Mouse (Mus musculus) midbrain, postnatal 0 days (tissue): ENCODE data around the gene Oxct2b. TPM values are rescaled to one million over a fixed set of nuclear protein-coding genes. Genes with fewer than 3 reads are reported as not detected.

Experiments
- ATAC-seq: fragments of 200-750 bp; cut with Nextera tagmentation; 2 replicates; pipeline ENCODE4 v1.8.0; 2017; ENCODE audit warnings: moderate number of reproducible peaks, mild to moderate bottlenecking, moderate TSS enrichment, moderate library complexity; ENCODE audit not compliant: low FRiP score
- DNase-seq: peaks from one replicate; pipeline ENCODE4 v3.0.0-alpha.2; 2015; ENCODE audit warnings: low spot score
- H3K27ac ChIP-seq: fragments of 300-500 bp; sonication (generic); 2 replicates; pipeline ENCODE4 v1.5.1; 2014; ENCODE audit warnings: low read depth, mild to moderate bottlenecking, low read length, mixed read lengths
- H3K27me3 ChIP-seq: fragments of 300-500 bp; sonication (generic); 2 replicates; pipeline ENCODE4 v1.6.1; 2014; ENCODE audit warnings: low read length, control low read depth, mixed read lengths; ENCODE audit not compliant: insufficient read depth
- H3K36me3 ChIP-seq: fragments of 300-500 bp; sonication (generic); 2 replicates; pipeline ENCODE4 v1.6.1; 2014; ENCODE audit warnings: low read length, control low read depth, mixed read lengths; ENCODE audit not compliant: insufficient read depth
- H3K4me1 ChIP-seq: fragments of 300-500 bp; sonication (generic); 2 replicates; pipeline ENCODE4 v1.6.1; 2014; ENCODE audit warnings: mild to moderate bottlenecking, control low read depth, antibody characterized with exemption, low read length, mixed read lengths; ENCODE audit not compliant: insufficient read depth
- H3K4me2 ChIP-seq: fragments of 300-500 bp; sonication (generic); 2 replicates; pipeline ENCODE4 v1.6.1; 2014; ENCODE audit warnings: low read depth, mild to moderate bottlenecking, low read length, mixed read lengths; ENCODE audit not compliant: poor library complexity, severe bottlenecking
- H3K4me3 ChIP-seq: fragments of 300-500 bp; sonication (generic); 2 replicates; pipeline ENCODE4 v1.5.1; 2014; ENCODE audit warnings: low read depth, mild to moderate bottlenecking, low read length, moderate library complexity
- H3K9ac ChIP-seq: fragments of 300-500 bp; sonication (generic); replicated peaks from 2 replicates; pipeline ENCODE4 v1.6.1; 2014; ENCODE audit warnings: mild to moderate bottlenecking, low read length, moderate library complexity, mixed read lengths; ENCODE audit not compliant: poor library complexity, severe bottlenecking
- H3K9me3 ChIP-seq: fragments of 300-500 bp; sonication (generic); 2 replicates; pipeline ENCODE4 v1.6.1; 2016; ENCODE audit warnings: low read length, control low read depth
- CTCF ChIP-seq: IDR thresholded peaks from 2 replicates; pipeline ENCODE4 v1.5.1; 2016; ENCODE audit warnings: antibody characterized with exemption, mild to moderate bottlenecking
- WGBS: fragments of 180-500 bp; shearing (Covaris S2); extraction: QIAGEN DNeasy Blood & Tissue Kit; methylation state at CpG from one replicate; pipeline ENCODE4 v1.1.7; 2014; 5-methylcytosine and 5-hydroxymethylcytosine counted together
- polyA plus RNA-seq: library from polyadenylated mRNA; unstranded; fragments of >200 nt; fragmentation: Nextera tagmentation; extraction: Ambion mirVana; gene quantifications from 2 replicates; pipeline ENCODE4 v1.2.1, GENCODE M21; 2015
- total RNA-seq: library from RNA; depleted of rRNA; stranded (reverse); fragments of >200 nt; gene quantifications from 2 replicates; pipeline ENCODE4 v1.2.3, GENCODE M21; 2014; rRNA removed

Gene Oxct2b
- total RNA-seq (0.94 and 2.1 TPM in 2 replicates), polyA plus RNA-seq (0.58 and 0.91 TPM in 2 replicates)

DNA sequence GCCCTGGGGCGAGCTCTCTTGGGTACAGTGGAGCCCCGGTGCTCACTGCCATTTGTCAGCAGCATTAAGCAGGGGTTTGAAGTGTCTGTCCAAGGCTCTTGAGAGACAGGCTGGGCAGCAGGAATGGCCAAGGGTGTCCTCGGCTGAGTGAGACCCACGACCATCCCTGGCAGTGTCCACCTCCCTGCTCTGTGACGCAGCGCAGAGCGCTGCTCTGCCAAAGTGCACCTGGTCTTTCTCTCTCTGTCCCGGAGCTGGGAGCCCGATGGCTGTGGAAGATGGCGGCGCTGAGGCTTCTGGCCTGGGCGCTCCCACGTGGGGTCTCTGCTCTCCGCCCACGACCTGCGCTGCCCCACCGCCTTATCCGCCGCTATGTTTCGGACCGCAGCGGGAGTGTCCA lies at the start of gene Oxct2b:
TSS of gene Oxct2b (plus strand) at position 256 of the 400 bp plus-strand sequence.
- Histone ChIP-seq H3K9ac (peak within 1 kb of the TSS; percentile 51), H3K4me3 (peak within 1 kb of the TSS; percentile 42), H3K27ac (no peak within 1 kb of the TSS), H3K27me3 (no peaks in the 10 kb centered on the region), H3K4me2 (peak within 1 kb of the TSS; percentile 64), H3K36me3 (no peaks in the 10 kb centered on the region), H3K9me3 (no peaks in the 10 kb centered on the region), H3K4me1 (no peaks in the 10 kb centered on the region)
- no peak for TF ChIP-seq CTCF
- 16% methylated on average over 22 of the region's 22 CpGs for WGBS
- DNase-seq (peak; percentile 20), ATAC-seq (peak; percentile 48)

DNA sequence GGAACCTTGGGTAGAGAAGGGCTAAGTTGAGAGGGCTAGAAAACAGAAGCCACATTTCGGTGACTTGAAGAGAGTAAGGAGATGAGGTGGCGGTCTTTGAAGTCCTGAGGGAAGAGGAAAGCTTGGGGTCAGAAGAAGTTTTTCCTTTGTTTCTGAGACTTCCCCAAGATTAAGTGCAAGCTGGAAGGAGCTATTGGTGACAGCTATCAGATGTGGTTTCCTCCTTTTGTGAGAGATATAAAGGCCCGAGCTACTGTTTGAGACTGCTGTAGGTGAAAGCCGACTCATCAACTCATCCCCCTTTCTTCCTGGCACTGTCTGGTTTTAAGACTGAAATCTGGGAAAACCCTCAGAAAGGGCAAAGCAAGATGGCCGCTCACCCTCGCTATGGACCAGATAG lies 47.4 kb upstream of the Oxct2b start:
- Histone ChIP-seq H3K9ac (no peak overlapping the region), H3K4me2 (no peak overlapping the region), H3K9me3 (no peaks in the 10 kb centered on the region), H3K4me1 (no peaks in the 10 kb centered on the region), H3K27ac (no peak overlapping the region), H3K4me3 (no peak overlapping the region), H3K27me3 (no peaks in the 10 kb centered on the region), H3K36me3 (no peaks in the 10 kb centered on the region)
- no peak for DNase-seq
- ATAC-seq = no peak
- 80% methylated on average over 6 of the region's 6 CpGs for WGBS
- no peak for TF ChIP-seq CTCF

DNA sequence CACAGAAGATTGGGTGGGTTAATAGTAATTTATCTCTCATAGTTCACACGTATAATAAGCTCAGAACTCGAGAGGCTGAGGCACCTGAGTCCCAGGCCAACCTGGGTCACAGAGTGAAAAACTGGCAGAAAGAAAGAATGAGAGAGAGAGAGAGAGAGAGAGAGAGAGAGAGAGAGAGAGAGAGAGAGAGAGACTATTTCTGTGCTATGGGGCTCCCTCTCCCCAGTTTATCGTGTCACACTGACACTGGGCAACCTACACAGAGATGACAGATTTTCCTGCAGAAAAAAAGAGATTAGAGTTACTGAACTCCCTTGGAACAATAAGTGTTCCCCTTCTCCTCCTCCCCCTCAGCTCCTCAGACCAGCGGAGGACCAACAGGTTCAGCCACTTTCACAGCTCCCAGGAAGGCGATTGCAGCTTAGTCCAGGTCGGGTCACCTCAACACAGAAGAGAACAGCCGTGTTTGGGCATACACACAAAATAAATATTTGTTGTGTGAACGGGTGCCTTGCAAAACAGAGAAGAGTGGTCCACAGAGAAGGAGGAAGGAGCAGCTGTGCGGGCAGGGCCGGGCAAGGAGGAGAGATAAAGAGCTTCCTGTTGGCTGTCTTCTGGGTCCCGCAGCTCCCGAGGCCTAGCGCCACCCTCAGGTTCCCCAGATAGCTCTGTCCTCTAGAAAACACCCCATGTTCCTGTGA lies 44.6 kb upstream of the Oxct2b start:
- DNase-seq = peak; percentile 58
- H3K27ac ChIP-seq = no peak overlapping the region
- WGBS = 9% methylated on average over 13 of the region's 13 CpGs
- no peak overlapping the region for H3K4me2 ChIP-seq
- H3K27me3 ChIP-seq = no peaks in the 10 kb centered on the region
- no peak overlapping the region for H3K4me3 ChIP-seq
- H3K36me3 ChIP-seq = no peaks in the 10 kb centered on the region
- H3K9ac ChIP-seq = no peak overlapping the region
- ATAC-seq = no peak
- TF ChIP-seq CTCF = peak; percentile 57
- no peaks in the 10 kb centered on the region for H3K4me1 ChIP-seq
- no peaks in the 10 kb centered on the region for H3K9me3 ChIP-seq

DNA sequence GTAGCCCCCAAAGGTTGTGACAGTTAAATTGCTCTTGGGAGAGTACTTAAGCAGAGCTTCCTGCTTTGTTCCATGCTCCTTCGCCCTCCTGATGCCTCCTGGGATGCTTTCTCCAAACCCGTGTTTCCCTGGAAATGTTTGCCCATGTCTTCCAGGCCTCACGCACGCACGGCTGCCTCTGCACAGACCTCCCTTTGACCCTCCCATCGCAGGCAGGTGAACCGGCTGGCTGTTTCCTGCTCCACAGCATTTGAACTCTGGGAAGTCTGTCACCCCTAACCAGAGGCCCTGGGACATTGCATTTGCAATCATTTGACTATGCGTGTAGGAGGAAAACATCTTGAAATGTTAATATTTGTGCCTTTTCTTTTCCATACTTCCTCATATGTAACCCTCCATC lies 39.1 kb upstream of the Oxct2b start:
- Histone ChIP-seq H3K9me3 (no peaks in the 10 kb centered on the region), H3K9ac (no peak overlapping the region), H3K4me2 (no peak overlapping the region), H3K27ac (no peak overlapping the region), H3K27me3 (no peaks in the 10 kb centered on the region), H3K4me1 (no peaks in the 10 kb centered on the region), H3K36me3 (no peaks in the 10 kb centered on the region), H3K4me3 (no peak overlapping the region)
- DNase-seq = no peak
- 55% methylated on average over 8 of the region's 8 CpGs for WGBS
- ATAC-seq = no peak
- no peak for TF ChIP-seq CTCF

DNA sequence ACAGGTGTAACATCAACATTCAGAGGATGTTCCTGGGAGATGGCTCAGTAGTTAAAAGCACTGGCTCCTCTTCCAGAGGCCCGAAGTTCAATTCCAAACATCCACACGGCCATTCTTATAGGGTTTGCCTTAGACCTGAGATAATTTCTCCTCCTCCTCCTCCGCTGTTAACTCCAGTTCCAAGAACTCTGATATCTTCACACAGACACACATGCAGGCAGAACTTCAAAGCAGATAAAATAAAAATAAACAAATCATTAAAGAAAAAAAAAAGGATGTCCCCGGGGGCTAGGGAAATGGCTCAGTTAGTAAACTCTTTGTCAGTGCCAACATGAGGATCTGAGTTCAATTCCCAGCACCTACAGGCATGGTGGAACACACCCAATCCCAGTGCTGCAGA lies 37.8 kb upstream of the Oxct2b start:
- Histone ChIP-seq H3K4me3 (no peak overlapping the region), H3K27me3 (no peaks in the 10 kb centered on the region), H3K9ac (no peak overlapping the region), H3K36me3 (no peaks in the 10 kb centered on the region), H3K4me1 (no peaks in the 10 kb centered on the region), H3K4me2 (no peak overlapping the region), H3K27ac (no peak overlapping the region), H3K9me3 (no peaks in the 10 kb centered on the region)
- ATAC-seq (no peak), DNase-seq (no peak)
- 80% methylated on average over 4 of the region's 4 CpGs for WGBS
- no peak for TF ChIP-seq CTCF

DNA sequence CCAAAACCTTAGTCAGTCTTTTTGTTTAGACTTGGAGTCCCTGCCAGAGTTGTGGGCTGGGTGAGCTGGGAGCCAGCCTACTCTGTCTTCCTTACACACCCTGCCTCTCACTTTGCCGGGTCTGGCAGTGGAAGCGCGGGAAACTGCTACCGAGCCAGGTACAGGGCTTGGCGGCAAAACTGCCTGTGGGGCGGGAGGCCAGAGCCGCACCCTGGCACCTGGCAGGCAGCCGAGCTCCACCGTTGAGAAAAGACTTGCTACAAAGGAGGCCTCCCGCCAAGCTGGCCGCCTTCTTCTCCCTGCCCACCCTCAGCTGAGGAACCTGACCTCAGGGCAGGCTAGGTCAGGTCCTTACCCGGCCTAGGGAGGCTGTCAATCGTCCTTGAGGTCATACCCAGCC lies 35.3 kb upstream of the Oxct2b start:
- Histone ChIP-seq H3K4me2 (no peak overlapping the region), H3K27me3 (no peaks in the 10 kb centered on the region), H3K9ac (no peak overlapping the region), H3K4me3 (no peak overlapping the region), H3K27ac (no peak overlapping the region), H3K36me3 (no peaks in the 10 kb centered on the region), H3K9me3 (no peaks in the 10 kb centered on the region), H3K4me1 (no peaks in the 10 kb centered on the region)
- ATAC-seq (no peak), DNase-seq (no peak)
- no peak for TF ChIP-seq CTCF
- 38% methylated on average over 13 of the region's 13 CpGs for WGBS
